Mouse (Mus musculus): ENCODE measurements around the gene Plekhj1. TPM values are rescaled to one million over a fixed set of nuclear protein-coding genes. Genes with fewer than 3 reads are reported as not detected.

Plekhj1 gene
- 152 and 156 TPM in 2 replicates for polyA plus RNA-seq (2016; fragmentation: Nextera tagmentation; extraction: Ambion mirVana)

- no peaks in the 10 kb centered on the region for H3K9me3 ChIP-seq
- peaks cover 66% of the 10 kb centered on the region for H3K36me3 ChIP-seq (replicated peaks)
- peaks cover 33% of the 10 kb centered on the region for H3K4me1 ChIP-seq
- peak within 1 kb of the TSS; percentile 89 for H3K4me2 ChIP-seq
- H3K4me3 ChIP-seq (replicated peaks): peak within 1 kb of the TSS; percentile 96
- H3K27me3 ChIP-seq: no peaks in the 10 kb centered on the region
- peak; percentile 93 for ATAC-seq (ENCODE audit: low FRiP score)
- peak within 1 kb of the TSS; percentile 97 for H3K27ac ChIP-seq
- WGBS: under 1% methylated on average over 104 of the region's 104 CpGs
- H3K9ac ChIP-seq: peak within 1 kb of the TSS; percentile 98
Measured at GRCm38 (mm10) chr10:80798150-80799006, at the start of gene Plekhj1, which contains the start of gene Sf3a2. Gene Plekhj1, minus strand, starts transcription at chr10:80798626. Gene Sf3a2, plus strand, starts transcription at chr10:80798198.

- Histone ChIP-seq H3K9ac (no peak overlapping the region), H3K4me3 (replicated peaks) (no peak overlapping the region), H3K9me3 (no peaks in the 10 kb centered on the region), H3K27ac (no peak overlapping the region), H3K4me1 (peaks cover 15% of the 10 kb centered on the region), H3K4me2 (no peak overlapping the region), H3K27me3 (peaks cover 54% of the 10 kb centered on the region), H3K36me3 (replicated peaks) (peaks cover 6% of the 10 kb centered on the region)
- ATAC-seq (ENCODE audit: low FRiP score): no peak
- WGBS: 85% methylated on average over 12 of the region's 12 CpGs
Measured at GRCm38 (mm10) chr10:80845732-80846131, 47.3 kb upstream of the Plekhj1 start.

GRCm38 (mm10) chr10:80845055-80845693 is 46.7 kb upstream of the Plekhj1 start:
- Histone ChIP-seq H3K27ac (no peak overlapping the region), H3K4me1 (peaks cover 15% of the 10 kb centered on the region), H3K4me3 (replicated peaks) (no peak overlapping the region), H3K27me3 (peaks cover 56% of the 10 kb centered on the region), H3K9ac (no peak overlapping the region), H3K9me3 (no peaks in the 10 kb centered on the region), H3K36me3 (replicated peaks) (peaks cover under 1% of the 10 kb centered on the region), H3K4me2 (no peak overlapping the region)
- WGBS: 66% methylated on average over 8 of the region's 8 CpGs
- no peak for ATAC-seq (ENCODE audit: low FRiP score)

GRCm38 (mm10) chr10:80843931-80844547 is 45.6 kb upstream of the Plekhj1 start, which contains the start of gene Lingo3:
Gene Lingo3, minus strand, starts transcription at chr10:80844039.
- H3K27me3 ChIP-seq: peaks cover 56% of the 10 kb centered on the region
- 6% methylated on average over 38 of the region's 51 CpGs for WGBS
- no peak for ATAC-seq (ENCODE audit: low FRiP score)
- no peak within 1 kb of the TSS for H3K27ac ChIP-seq
- H3K4me3 ChIP-seq (replicated peaks): peak within 1 kb of the TSS; percentile 47
- peaks cover 15% of the 10 kb centered on the region for H3K4me1 ChIP-seq
- H3K9me3 ChIP-seq: no peaks in the 10 kb centered on the region
- H3K36me3 ChIP-seq (replicated peaks): no peaks in the 10 kb centered on the region
- H3K4me2 ChIP-seq: peak within 1 kb of the TSS; percentile 84
- peak within 1 kb of the TSS; percentile 61 for H3K9ac ChIP-seq

GRCm38 (mm10) chr10:80843087-80843930 is 44.9 kb upstream of the Plekhj1 start:
- no peak for ATAC-seq (ENCODE audit: low FRiP score)
- peaks cover 56% of the 10 kb centered on the region for H3K27me3 ChIP-seq
- no peak overlapping the region for H3K27ac ChIP-seq
- H3K4me3 ChIP-seq (replicated peaks): peak overlapping the region; percentile 47
- H3K36me3 ChIP-seq (replicated peaks): no peaks in the 10 kb centered on the region
- H3K4me1 ChIP-seq: peaks cover 11% of the 10 kb centered on the region
- H3K9me3 ChIP-seq: no peaks in the 10 kb centered on the region
- 11% methylated on average over 26 of the region's 32 CpGs for WGBS
- H3K9ac ChIP-seq: peak overlapping the region; percentile 61
- peak overlapping the region; percentile 84 for H3K4me2 ChIP-seq

GRCm38 (mm10) chr10:80842334-80842733 is 43.9 kb upstream of the Plekhj1 start:
- Histone ChIP-seq H3K4me1 (peaks cover 16% of the 10 kb centered on the region), H3K4me2 (no peak overlapping the region), H3K4me3 (replicated peaks) (no peak overlapping the region), H3K27ac (no peak overlapping the region), H3K36me3 (replicated peaks) (no peaks in the 10 kb centered on the region), H3K9ac (no peak overlapping the region), H3K9me3 (no peaks in the 10 kb centered on the region), H3K27me3 (peaks cover 61% of the 10 kb centered on the region)
- no peak for ATAC-seq (ENCODE audit: low FRiP score)
- WGBS: 81% methylated on average over 15 of the region's 15 CpGs

- no peak for ATAC-seq (ENCODE audit: low FRiP score)
- Histone ChIP-seq H3K4me2 (no peak overlapping the region), H3K4me1 (peaks cover 16% of the 10 kb centered on the region), H3K9me3 (no peaks in the 10 kb centered on the region), H3K27me3 (peaks cover 68% of the 10 kb centered on the region), H3K27ac (no peak overlapping the region), H3K9ac (no peak overlapping the region), H3K36me3 (replicated peaks) (no peaks in the 10 kb centered on the region), H3K4me3 (replicated peaks) (no peak overlapping the region)
- WGBS: 71% methylated on average over 2 of the region's 2 CpGs
Measured at GRCm38 (mm10) chr10:80841685-80842084, 43.3 kb upstream of the Plekhj1 start.

- H3K36me3 ChIP-seq (replicated peaks): no peaks in the 10 kb centered on the region
- no peak overlapping the region for H3K4me3 ChIP-seq (replicated peaks)
- H3K27ac ChIP-seq: no peak overlapping the region
- 68% methylated on average over 6 of the region's 6 CpGs for WGBS
- H3K9me3 ChIP-seq: no peaks in the 10 kb centered on the region
- H3K9ac ChIP-seq: no peak overlapping the region
- no peak for ATAC-seq (ENCODE audit: low FRiP score)
- H3K27me3 ChIP-seq: peaks cover 73% of the 10 kb centered on the region
- H3K4me2 ChIP-seq: no peak overlapping the region
- peaks cover 19% of the 10 kb centered on the region for H3K4me1 ChIP-seq
Measured at GRCm38 (mm10) chr10:80839848-80840247, 41.4 kb upstream of the Plekhj1 start.

GRCm38 (mm10) chr10:80838346-80838912 is 40.0 kb upstream of the Plekhj1 start:
- H3K36me3 ChIP-seq (replicated peaks): no peaks in the 10 kb centered on the region
- H3K4me1 ChIP-seq: peaks cover 10% of the 10 kb centered on the region
- H3K27me3 ChIP-seq: peaks cover 73% of the 10 kb centered on the region
- no peak overlapping the region for H3K27ac ChIP-seq
- H3K9me3 ChIP-seq: no peaks in the 10 kb centered on the region
- H3K9ac ChIP-seq: no peak overlapping the region
- WGBS: 63% methylated on average over 2 of the region's 2 CpGs
- H3K4me2 ChIP-seq: no peak overlapping the region
- no peak overlapping the region for H3K4me3 ChIP-seq (replicated peaks)
- no peak for ATAC-seq (ENCODE audit: low FRiP score)

GRCm38 (mm10) chr10:80837827-80838226 is 39.4 kb upstream of the Plekhj1 start:
- Histone ChIP-seq H3K9ac (no peak overlapping the region), H3K27me3 (peaks cover 70% of the 10 kb centered on the region), H3K9me3 (no peaks in the 10 kb centered on the region), H3K4me2 (no peak overlapping the region), H3K27ac (no peak overlapping the region), H3K36me3 (replicated peaks) (no peaks in the 10 kb centered on the region), H3K4me3 (replicated peaks) (no peak overlapping the region), H3K4me1 (peaks cover 10% of the 10 kb centered on the region)
- ATAC-seq (ENCODE audit: low FRiP score): no peak
- 12% methylated on average over 2 of the region's 2 CpGs for WGBS

GRCm38 (mm10) chr10:80836949-80837379 is 38.5 kb upstream of the Plekhj1 start:
- no peak overlapping the region for H3K4me2 ChIP-seq
- peaks cover 62% of the 10 kb centered on the region for H3K27me3 ChIP-seq
- no peak overlapping the region for H3K9ac ChIP-seq
- WGBS: 52% methylated on average over 7 of the region's 7 CpGs
- H3K9me3 ChIP-seq: no peaks in the 10 kb centered on the region
- no peaks in the 10 kb centered on the region for H3K36me3 ChIP-seq (replicated peaks)
- peaks cover 15% of the 10 kb centered on the region for H3K4me1 ChIP-seq
- no peak for ATAC-seq (ENCODE audit: low FRiP score)
- no peak overlapping the region for H3K4me3 ChIP-seq (replicated peaks)
- no peak overlapping the region for H3K27ac ChIP-seq

Data from forebrain, embryonic 12.5 days (tissue).